Mouse (Mus musculus) ES-Bruce4 (cell line): ENCODE results near the gene Ccsap.

Experiments
- CTCF ChIP-seq: IDR thresholded peaks from one replicate; pipeline ENCODE4 v1.8.1; 2011; ENCODE audit warnings: low read depth, low read length
- POLR2A ChIP-seq: IDR thresholded peaks from one replicate; pipeline ENCODE4 v1.8.1; 2011; ENCODE audit warnings: low read length; ENCODE audit not compliant: insufficient read depth

DNA sequence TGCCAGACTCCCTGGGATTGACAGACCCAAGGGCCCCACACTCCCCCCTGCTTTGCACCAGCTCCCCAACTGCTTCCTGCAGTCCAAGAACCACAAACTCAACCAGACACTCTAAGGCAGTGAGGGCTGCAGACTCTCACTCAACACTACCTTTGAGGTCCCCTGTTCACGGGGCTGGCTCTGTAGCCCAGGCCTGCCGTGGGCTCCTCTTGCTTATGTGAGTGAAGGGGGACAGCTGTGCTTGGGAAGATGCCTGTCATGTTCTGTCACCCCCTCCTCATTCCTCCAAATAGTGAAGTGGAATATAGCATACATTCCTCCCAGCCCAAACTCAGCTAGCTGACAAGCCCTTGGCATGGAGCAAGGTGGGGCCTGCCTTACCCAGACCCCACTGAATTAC is 22.4 kb upstream of the Ccsap start:
- TF ChIP-seq CTCF (no peak), POLR2A (no peak)
